Mouse (Mus musculus) embryonic facial prominence, embryonic 14.5 days (tissue): Measurements from ENCODE around the gene Syngr2. TPM values are rescaled to one million over a fixed set of nuclear protein-coding genes. Genes with fewer than 3 reads are reported as not detected.

Experiments used
- ATAC-seq: fragments of 200-750 bp; cut with Nextera tagmentation; 2 replicates; pipeline ENCODE4 v1.8.0; 2017; ENCODE audit warnings: low read depth, moderate number of reproducible peaks, moderate TSS enrichment
- DNase-seq: peaks from one replicate; pipeline ENCODE4 v3.0.0-alpha.2; 2015; ENCODE audit warnings: low spot score
- H3K27ac ChIP-seq: fragments of 300-500 bp; sonication (generic); replicated peaks from 2 replicates; pipeline ENCODE4 v1.5.1; 2014; ENCODE audit warnings: low read depth, mild to moderate bottlenecking, low read length, moderate library complexity
- H3K27me3 ChIP-seq: fragments of 300-500 bp; sonication (generic); replicated peaks from 2 replicates; pipeline ENCODE4 v1.6.1; 2014; ENCODE audit warnings: low read length; ENCODE audit not compliant: control insufficient read depth, insufficient read depth
- H3K36me3 ChIP-seq: fragments of 300-500 bp; sonication (generic); 2 replicates; pipeline ENCODE4 v1.6.1; 2014; ENCODE audit warnings: low read length, mixed read lengths; ENCODE audit not compliant: control insufficient read depth, insufficient read depth
- H3K4me1 ChIP-seq: fragments of 300-500 bp; sonication (generic); 2 replicates; pipeline ENCODE4 v1.6.1; 2014; ENCODE audit warnings: antibody characterized with exemption, low read length; ENCODE audit not compliant: control insufficient read depth, insufficient read depth
- H3K4me2 ChIP-seq: fragments of 300-500 bp; sonication (generic); 2 replicates; pipeline ENCODE4 v1.6.1; 2014; ENCODE audit warnings: low read depth, mild to moderate bottlenecking, low read length, moderate library complexity, mixed read lengths
- H3K4me3 ChIP-seq: fragments of 300-500 bp; sonication (generic); 2 replicates; pipeline ENCODE4 v1.5.1; 2014; ENCODE audit warnings: low read depth, mild to moderate bottlenecking, low read length
- H3K9ac ChIP-seq: fragments of 300-500 bp; sonication (generic); 2 replicates; pipeline ENCODE4 v1.6.1; 2014; ENCODE audit warnings: low read depth, mild to moderate bottlenecking, low read length, moderate library complexity, mixed read lengths
- H3K9me3 ChIP-seq: fragments of 300-500 bp; sonication (generic); 2 replicates; pipeline ENCODE4 v1.6.1; 2016; ENCODE audit warnings: low read length; ENCODE audit not compliant: control insufficient read depth
- WGBS: fragments of 180-500 bp; shearing (Covaris S2); extraction: QIAGEN DNeasy Blood & Tissue Kit; methylation state at CpG from one replicate; pipeline ENCODE4 v1.1.7; 2014; 5-methylcytosine and 5-hydroxymethylcytosine counted together
- polyA plus RNA-seq: library from polyadenylated mRNA; unstranded; fragments of >200 nt; fragmentation: Nextera tagmentation; extraction: Ambion mirVana; gene quantifications from 2 replicates; pipeline ENCODE4 v1.2.1, GENCODE M21; 2014

The Syngr2 gene
- 74.0 and 78.6 TPM in 2 replicates for polyA plus RNA-seq

DNA sequence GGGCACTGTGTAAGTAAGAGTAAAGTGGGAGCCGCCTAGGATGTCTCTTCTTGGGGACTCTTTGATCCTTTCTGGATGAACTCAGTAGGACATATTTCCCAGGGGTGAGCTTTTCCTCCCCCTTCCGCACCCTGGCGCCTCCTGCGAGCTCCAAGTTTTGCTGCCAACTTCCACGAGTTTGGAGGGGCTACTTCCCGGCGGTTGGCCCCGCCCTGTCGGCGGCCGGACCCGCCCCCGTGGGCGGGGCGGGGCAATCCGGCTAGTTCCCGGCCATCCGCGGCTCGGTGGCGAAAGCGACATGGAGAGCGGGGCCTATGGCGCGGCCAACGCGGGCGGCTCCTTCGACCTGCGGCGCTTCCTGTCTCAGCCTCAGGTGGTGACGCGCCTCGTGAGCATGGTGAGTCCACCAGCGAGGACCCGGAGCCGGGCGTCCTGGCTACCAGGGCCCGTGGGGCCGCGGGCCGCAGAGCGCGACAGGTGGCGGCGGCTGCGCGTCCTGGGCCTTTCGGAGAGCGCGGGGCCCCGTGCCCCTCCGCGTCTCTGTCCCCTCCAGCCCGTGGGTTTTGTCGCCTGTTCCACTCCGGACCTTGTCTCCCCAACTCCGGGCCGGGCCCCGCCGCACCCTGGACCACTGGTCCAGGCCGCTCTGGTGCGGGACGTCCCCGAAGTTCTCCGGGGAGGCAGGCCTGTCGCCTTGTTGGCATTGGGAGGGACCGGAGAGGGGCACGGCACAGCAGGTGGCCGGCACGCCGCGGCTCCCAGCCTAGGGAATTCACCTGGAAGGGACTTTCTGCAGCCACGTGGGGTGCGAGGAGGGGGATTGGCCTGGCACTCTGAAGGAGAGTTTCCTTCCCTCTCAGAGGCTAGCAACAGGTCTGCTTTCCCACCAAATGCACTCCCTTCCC is at the start of gene Syngr2, which contains the start of gene Gm20708:
Syngr2 (plus strand) TSS at position 262 of the 905 bp plus-strand sequence.
Gm20708 (plus strand) TSS at position 262 of the 905 bp plus-strand sequence.
- no peaks in the 10 kb centered on the region for H3K27me3 ChIP-seq
- H3K9ac ChIP-seq, result peak within 1 kb of the TSS; percentile 73
- DNase-seq (peak; percentile 87), ATAC-seq (peak; percentile 75)
- peak within 1 kb of the TSS; percentile 95 for H3K4me2 ChIP-seq
- peak within 1 kb of the TSS; percentile 83 for H3K4me3 ChIP-seq
- 1% methylated on average over 44 of the region's 75 CpGs for WGBS
- peaks cover 5% of the 10 kb centered on the region; the same call in 1 of the 2 replicates for H3K4me1 ChIP-seq
- peak within 1 kb of the TSS; percentile 54; the same call in 1 of the 2 replicates for H3K27ac ChIP-seq
- H3K36me3 ChIP-seq, result peaks cover 17% of the 10 kb centered on the region; the same call in 1 of the 2 replicates
- no peaks in the 10 kb centered on the region for H3K9me3 ChIP-seq

DNA sequence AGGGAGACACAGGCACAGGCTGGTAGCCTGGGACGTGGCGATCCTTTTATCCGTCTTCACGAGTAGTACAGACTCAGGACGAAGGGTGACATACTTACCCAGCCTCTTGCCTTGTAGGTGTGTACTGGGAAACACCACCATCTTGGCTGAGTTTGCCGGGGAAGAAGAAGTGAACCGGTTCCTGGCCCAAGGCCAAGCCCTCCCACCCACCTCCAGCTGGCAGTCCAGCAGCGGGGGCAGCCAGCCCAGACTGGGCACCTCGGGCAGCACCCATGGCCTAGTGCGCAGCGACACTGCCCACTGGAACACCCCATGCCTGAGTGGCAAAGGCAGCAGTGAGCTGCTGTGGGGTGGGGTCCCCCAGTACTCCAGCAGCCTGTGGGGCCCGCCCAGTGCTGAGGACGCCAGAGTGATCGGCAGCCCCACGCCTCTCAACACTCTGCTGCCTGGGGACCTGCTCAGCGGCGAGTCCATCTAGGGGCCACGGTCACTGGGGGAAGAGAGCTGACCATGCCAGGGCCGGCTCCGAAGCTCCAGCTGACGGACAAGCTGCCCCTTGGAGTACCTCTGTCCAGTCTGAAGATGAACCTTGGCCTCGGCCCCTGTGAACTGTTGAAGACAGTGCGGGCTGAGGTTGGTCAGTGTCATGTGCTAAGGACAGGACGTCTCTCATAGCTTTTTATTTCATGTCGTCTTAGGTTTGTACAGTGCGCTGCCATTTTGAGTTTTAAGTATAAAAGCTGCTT is 48.9 kb upstream of the Syngr2 start:
- no peak overlapping the region for H3K4me2 ChIP-seq
- no peak overlapping the region for H3K27ac ChIP-seq
- H3K4me3 ChIP-seq, result no peak overlapping the region
- no peaks in the 10 kb centered on the region for H3K4me1 ChIP-seq
- peaks cover 95% of the 10 kb centered on the region for H3K36me3 ChIP-seq
- H3K9ac ChIP-seq, result no peak overlapping the region
- no peaks in the 10 kb centered on the region for H3K27me3 ChIP-seq
- H3K9me3 ChIP-seq, result no peaks in the 10 kb centered on the region
- ATAC-seq, result no peak
- no peak for DNase-seq
- WGBS, result 87% methylated on average over 23 of the region's 26 CpGs

DNA sequence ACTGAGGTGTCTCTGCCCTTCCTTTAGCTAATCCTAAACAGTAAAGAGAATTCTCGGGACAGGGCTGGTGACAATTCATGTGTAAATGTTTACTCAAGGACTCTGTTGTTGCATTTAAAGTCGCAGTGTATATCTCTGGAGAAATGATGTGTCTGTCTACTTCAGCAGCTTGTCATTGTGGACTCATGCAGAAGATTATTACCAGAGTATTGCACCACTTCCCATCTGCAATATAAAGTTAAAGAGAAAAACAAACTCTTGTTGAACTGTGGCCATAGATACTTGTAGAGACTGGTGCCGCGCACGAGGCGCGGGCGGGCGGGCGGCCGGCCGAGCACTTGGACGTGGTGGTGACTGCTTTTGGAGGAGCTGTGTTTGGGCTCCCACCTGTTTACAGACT is 47.7 kb upstream of the Syngr2 start:
- Histone ChIP-seq H3K4me1 (no peaks in the 10 kb centered on the region), H3K36me3 (peaks cover 95% of the 10 kb centered on the region), H3K9ac (no peak overlapping the region), H3K27ac (no peak overlapping the region), H3K4me2 (no peak overlapping the region), H3K27me3 (no peaks in the 10 kb centered on the region), H3K9me3 (no peaks in the 10 kb centered on the region), H3K4me3 (no peak overlapping the region)
- 92% methylated on average over 13 of the region's 13 CpGs for WGBS
- no peak for DNase-seq
- ATAC-seq, result no peak

DNA sequence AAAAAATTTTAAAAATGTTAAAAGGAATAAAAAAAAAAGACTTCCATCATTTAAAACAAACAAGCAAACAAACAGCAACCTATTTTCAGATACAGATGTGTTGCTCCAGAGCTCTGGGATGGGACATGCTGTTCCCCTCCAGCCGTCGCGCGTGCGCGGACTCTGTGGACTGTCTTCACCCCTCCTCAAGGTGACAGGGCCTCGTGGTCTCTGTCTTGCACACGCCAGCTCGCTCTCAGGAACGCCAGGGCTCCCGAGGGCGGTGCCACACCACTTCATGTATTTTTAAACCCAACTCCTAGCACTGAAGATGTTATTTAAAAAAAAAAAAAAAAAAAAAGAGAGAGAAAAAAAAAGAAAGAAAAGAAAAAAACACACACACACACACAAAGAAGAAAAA is 47.2 kb upstream of the Syngr2 start:
- ATAC-seq, result no peak
- no peaks in the 10 kb centered on the region for H3K4me1 ChIP-seq
- WGBS, result 82% methylated on average over 12 of the region's 12 CpGs
- H3K36me3 ChIP-seq, result peaks cover 92% of the 10 kb centered on the region
- H3K27ac ChIP-seq, result no peak overlapping the region
- H3K9ac ChIP-seq, result no peak overlapping the region
- no peak for DNase-seq
- H3K27me3 ChIP-seq, result no peaks in the 10 kb centered on the region
- no peak overlapping the region for H3K4me3 ChIP-seq
- no peak overlapping the region for H3K4me2 ChIP-seq
- H3K9me3 ChIP-seq, result no peaks in the 10 kb centered on the region

DNA sequence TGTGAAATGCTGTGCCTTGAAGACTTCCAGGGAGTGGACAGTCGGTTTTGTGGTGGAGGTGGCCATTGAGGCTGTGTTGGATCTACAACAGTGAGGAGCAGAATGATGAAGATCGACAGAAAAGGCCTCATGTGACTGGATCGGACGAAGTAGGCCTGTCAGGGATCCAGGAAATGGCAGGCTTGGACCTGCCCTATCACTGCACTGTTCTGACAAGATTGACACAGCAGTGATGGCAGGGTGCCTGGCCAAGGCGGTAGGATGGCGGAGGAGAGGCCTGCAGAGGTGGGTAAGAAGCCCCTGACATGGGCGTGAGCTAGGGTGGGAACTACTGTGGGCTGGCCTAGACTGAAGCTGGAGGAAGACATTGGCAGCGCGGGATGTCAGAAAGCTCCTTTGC is 45.1 kb upstream of the Syngr2 start:
- DNase-seq (no peak), ATAC-seq (no peak)
- WGBS, result 79% methylated on average over 9 of the region's 9 CpGs
- no peaks in the 10 kb centered on the region for H3K4me1 ChIP-seq
- H3K9ac ChIP-seq, result no peak overlapping the region
- no peaks in the 10 kb centered on the region for H3K9me3 ChIP-seq
- no peak overlapping the region for H3K27ac ChIP-seq
- H3K36me3 ChIP-seq, result peaks cover 71% of the 10 kb centered on the region
- no peaks in the 10 kb centered on the region for H3K27me3 ChIP-seq
- no peak overlapping the region for H3K4me2 ChIP-seq
- H3K4me3 ChIP-seq, result no peak overlapping the region

DNA sequence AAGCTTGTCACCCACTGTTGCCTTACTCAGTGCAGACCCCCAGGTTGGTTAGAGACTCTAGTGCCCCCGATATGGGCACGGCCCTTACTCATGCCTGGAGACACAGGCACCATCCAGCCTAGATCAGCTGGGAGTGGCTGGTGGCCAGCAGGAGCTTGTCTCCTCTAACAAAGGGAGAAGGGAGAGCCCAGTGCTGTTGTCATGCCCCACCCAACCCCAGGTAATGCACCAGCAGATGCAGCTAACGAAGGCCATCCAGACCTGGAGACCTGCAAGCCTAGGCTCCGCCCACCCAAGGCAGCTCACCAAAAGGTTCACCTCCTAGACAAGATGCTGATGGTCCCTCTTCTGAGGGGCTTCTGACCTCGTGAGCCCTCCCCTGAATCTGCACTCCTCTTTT is 44.1 kb upstream of the Syngr2 start:
- Histone ChIP-seq H3K4me1 (no peaks in the 10 kb centered on the region), H3K36me3 (peaks cover 60% of the 10 kb centered on the region), H3K27ac (no peak overlapping the region), H3K27me3 (no peaks in the 10 kb centered on the region), H3K4me3 (no peak overlapping the region), H3K9me3 (no peaks in the 10 kb centered on the region), H3K4me2 (no peak overlapping the region), H3K9ac (no peak overlapping the region)
- DNase-seq (no peak), ATAC-seq (no peak)
- WGBS, result 80% methylated on average over 5 of the region's 5 CpGs

DNA sequence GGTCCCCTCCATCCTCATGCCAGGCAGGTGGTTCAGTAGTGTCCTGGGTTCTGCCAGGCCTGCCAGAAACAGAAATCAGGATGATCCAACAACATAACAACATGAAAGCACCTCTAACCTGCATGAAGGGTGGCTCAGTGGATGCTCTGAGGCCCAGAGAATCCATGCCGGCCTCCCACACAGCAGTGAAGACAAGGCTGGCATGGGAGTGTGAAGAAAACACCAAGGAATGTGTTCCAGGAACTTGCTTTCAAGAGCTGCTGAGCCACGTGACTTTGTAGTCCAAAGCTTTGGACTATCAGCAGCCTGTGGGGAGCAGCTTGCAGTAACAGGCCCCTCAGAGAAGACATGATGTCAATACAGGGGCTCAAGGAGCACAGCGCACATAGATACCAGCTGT is 43.2 kb upstream of the Syngr2 start:
- Histone ChIP-seq H3K36me3 (peaks cover 52% of the 10 kb centered on the region), H3K27ac (no peak overlapping the region), H3K9me3 (no peaks in the 10 kb centered on the region), H3K9ac (no peak overlapping the region), H3K4me3 (no peak overlapping the region), H3K4me1 (no peaks in the 10 kb centered on the region), H3K4me2 (no peak overlapping the region), H3K27me3 (no peaks in the 10 kb centered on the region)
- no peak for DNase-seq
- ATAC-seq, result no peak
- 88% methylated on average over 3 of the region's 3 CpGs for WGBS

DNA sequence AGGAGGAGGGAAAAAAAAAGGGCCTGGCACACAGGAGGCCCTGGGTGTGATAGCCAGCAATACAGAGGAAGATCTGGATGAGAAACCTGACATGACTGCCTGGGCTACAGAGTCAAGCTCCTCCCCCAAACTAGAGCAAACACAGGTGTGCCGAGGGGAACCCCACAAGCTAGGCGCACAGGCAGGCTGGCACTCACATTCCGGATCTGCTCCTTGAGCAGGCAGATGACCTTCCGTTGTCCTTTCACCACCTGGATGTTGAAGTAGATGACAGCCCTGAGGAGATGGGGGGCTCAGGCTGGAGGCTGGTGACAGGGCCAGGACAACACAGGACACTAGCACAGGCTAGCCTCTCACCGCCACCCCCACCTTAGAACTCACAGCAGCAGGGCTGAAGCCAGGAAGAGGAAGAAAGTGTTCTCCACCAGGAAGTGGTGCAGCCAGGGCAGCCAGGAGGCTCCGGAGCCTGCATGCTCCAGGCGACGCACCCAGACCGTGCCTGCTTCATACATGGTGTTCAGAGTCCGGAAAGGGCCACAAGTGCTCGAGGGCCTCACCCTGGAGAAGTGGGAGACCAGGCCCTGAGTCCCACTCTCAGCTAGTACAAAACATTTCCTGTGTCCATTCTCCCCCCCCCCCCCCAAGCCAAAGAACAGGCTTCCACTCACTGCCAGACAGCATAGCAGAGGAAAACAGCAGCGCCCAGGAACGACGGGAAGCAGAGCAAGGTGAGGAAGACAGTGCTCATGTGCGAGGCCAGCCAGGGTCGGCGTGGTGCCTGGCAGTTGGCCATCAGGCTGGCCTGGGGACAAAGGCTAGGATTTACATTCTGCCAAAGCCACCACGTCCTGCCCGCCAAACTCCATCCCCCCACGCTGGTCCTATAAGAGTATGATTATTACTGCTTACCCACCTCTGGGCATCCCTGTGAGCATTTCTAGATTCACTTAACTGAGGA is 40.5 kb upstream of the Syngr2 start:
- Histone ChIP-seq H3K9ac (no peak overlapping the region), H3K4me2 (no peak overlapping the region), H3K36me3 (peaks cover 36% of the 10 kb centered on the region), H3K27me3 (no peaks in the 10 kb centered on the region), H3K4me1 (no peaks in the 10 kb centered on the region), H3K9me3 (no peaks in the 10 kb centered on the region), H3K4me3 (no peak overlapping the region), H3K27ac (no peak overlapping the region)
- no peak for DNase-seq
- 77% methylated on average over 19 of the region's 20 CpGs for whole genome bisulfite sequencing
- ATAC-seq, result no peak
